ENCODE assay signal across 36 mouse cellular contexts in genomic region chr3:133213434-133214114, GRCm38 (mm10). TPM values are rescaled to one million over a fixed set of nuclear protein-coding genes. Genes with fewer than 3 reads are reported as not detected.
"Had no signal": no experiment of that assay in that cellular context is flagged by ENCODE, and none has a peak within 500 bp of the region (broad histone marks: within the 10 kb centered on the region; RNA-seq: fewer than 3 reads in every experiment).

No protein-coding gene starts in this region.

- H3K4me2 ChIP-seq: heart, embryonic 12.5 days; hindbrain, embryonic 12.5 days; hindbrain, embryonic 14.5 days; kidney, embryonic 15.5 days; limb, embryonic 12.5 days; liver, embryonic 11.5 days; liver, embryonic 13.5 days; liver, embryonic 15.5 days had no signal

- DNase-seq: gastrocnemius, postnatal 14 days; gastrocnemius, postnatal 36 days; heart, adult 11 months; heart, adult 2 months; heart, postnatal 10 days; heart, postnatal 4 days; kidney, adult 11 months; kidney, adult 2 months; kidney, adult 9 months; kidney, postnatal 14 days; kidney, postnatal 36 days; layer of hippocampus, adult 9-11 months; layer of hippocampus, postnatal 36 days; liver; liver, embryonic 13.5 days had no signal

- H3K36me3 ChIP-seq: heart, embryonic 10.5 days; heart, embryonic 12.5 days; hindbrain, embryonic 10.5 days; hindbrain, embryonic 12.5 days; kidney, embryonic 15.5 days; limb, embryonic 10.5 days; limb, embryonic 12.5 days; liver, embryonic 13.5 days; liver, embryonic 15.5 days had no signal

- H3K9me3 ChIP-seq: heart, embryonic 10.5 days; heart, embryonic 12.5 days; hindbrain, embryonic 10.5 days; hindbrain, embryonic 12.5 days; kidney, embryonic 15.5 days; limb, embryonic 10.5 days; limb, embryonic 12.5 days; liver, embryonic 13.5 days; liver, embryonic 15.5 days had no signal

- H3K4me3 ChIP-seq: heart, adult 2 months; heart, embryonic 10.5 days; heart, embryonic 12.5 days; hindbrain, embryonic 10.5 days; hindbrain, embryonic 12.5 days; kidney, embryonic 15.5 days; left cerebral cortex, adult 2 months; limb, embryonic 10.5 days; limb, embryonic 12.5 days; liver, embryonic 13.5 days; liver, embryonic 15.5 days had no signal

- H3K27ac ChIP-seq: heart, adult 2 months; heart, embryonic 10.5 days; hindbrain, embryonic 10.5 days; hindbrain, embryonic 12.5 days; hindbrain, embryonic 14.5 days; kidney, embryonic 15.5 days; kidney, postnatal 0 days; left cerebral cortex, adult 2 months; limb, embryonic 10.5 days; limb, embryonic 12.5 days; liver, embryonic 13.5 days; liver, embryonic 15.5 days had no signal

- H3K27me3 ChIP-seq: heart, embryonic 12.5 days; hindbrain, embryonic 12.5 days; kidney, embryonic 15.5 days; limb, embryonic 12.5 days; liver, embryonic 13.5 days; liver, embryonic 15.5 days had no signal

- H3K9ac ChIP-seq: heart, embryonic 12.5 days; hindbrain, embryonic 12.5 days; hindbrain, embryonic 14.5 days; kidney, embryonic 15.5 days; limb, embryonic 12.5 days; liver, embryonic 13.5 days; liver, embryonic 15.5 days had no signal

- ATAC-seq: hindbrain, embryonic 16.5 days; inflammation-experienced regulatory T-cells, adult 6 months had no signal

- H3K4me1 ChIP-seq: heart, embryonic 10.5 days; heart, embryonic 12.5 days; hindbrain, embryonic 10.5 days; hindbrain, embryonic 12.5 days; limb, embryonic 10.5 days; limb, embryonic 12.5 days; liver, embryonic 13.5 days; liver, embryonic 15.5 days had no signal

RNA-seq across cellular contexts. Expression of gene Arhgef38, which starts 21.2 kb away (rescaled TPM):
- total RNA-seq: gastrocnemius, adult 18-20 months; gastrocnemius, adult 8-10 months; gastrocnemius, postnatal 14 days; gastrocnemius, postnatal 36 days; heart, adult 2 months; heart, postnatal 10 days; heart, postnatal 25 days; heart, postnatal 4 days; layer of hippocampus, adult 18-20 months; layer of hippocampus, postnatal 14 days; layer of hippocampus, postnatal 36 days; left cerebral cortex, adult 2 months; left cerebral cortex, postnatal 36 days had no signal
- polyA plus RNA-seq: frontal cortex, adult 2 months; heart, embryonic 10.5 days; heart, embryonic 12.5 days; limb, embryonic 10.5 days; limb, embryonic 12.5 days; liver, embryonic 11.5 days; liver, embryonic 13.5 days; liver, embryonic 15.5 days had no signal
